Mouse (Mus musculus) lung, postnatal 0 days (tissue): ENCODE measurements at regions not wholly inside any gene's neighbourhood (a gene's known extent, or its start where the extent isn't known, plus 50 kb on each side); places are given as distances from the start of the nearest gene placed in this dataset.

ENCODE experiments used
- CTCF ChIP-seq: IDR thresholded peaks from 2 replicates; pipeline ENCODE4 v1.5.1; 2016; ENCODE audit warnings: antibody characterized with exemption, mild to moderate bottlenecking
- EP300 ChIP-seq: IDR thresholded peaks from 2 replicates; pipeline ENCODE4 v1.6.1; 2016; ENCODE audit warnings: antibody characterized with exemption, mild to moderate bottlenecking, control low read depth

DNA sequence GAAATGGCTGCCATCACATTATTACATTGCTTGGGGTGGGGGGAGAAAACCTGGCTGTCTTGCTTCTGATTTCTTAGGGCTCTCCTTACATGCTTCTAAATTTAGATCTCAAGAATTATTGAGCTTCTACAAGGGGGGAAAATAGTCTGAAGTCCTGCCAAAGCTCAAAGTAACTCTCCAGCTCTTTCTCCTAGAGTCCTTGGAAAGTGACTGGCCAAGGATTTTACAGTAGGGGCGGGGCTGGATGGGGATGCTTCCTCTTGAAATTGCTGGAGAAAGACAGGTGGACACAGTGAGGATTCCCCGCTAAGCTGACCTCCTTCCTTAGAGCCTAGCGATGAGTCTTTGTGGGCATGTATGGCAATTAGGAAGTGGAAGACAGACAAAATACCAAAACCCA, 117.9 kb upstream of the Cacna2d3 start:
- no peak for TF ChIP-seq CTCF
- no peak for TF ChIP-seq EP300
